Mouse (Mus musculus) spleen, adult 18-20 months (tissue): Measurements from ENCODE around the gene Pfkp.
A peak's percentile ranks its signal among the peaks of the same experiment; 100 is the strongest.

ENCODE experiments used
- DNase-seq, 2 experiments: peaks; one replicate each; pipeline ENCODE4 v3.0.0; 2022; ENCODE audit warnings: mixed read lengths in 2 of 2

Pfkp gene

GRCm38 (mm10) chr13:6648669-6649233, at the start of gene Pfkp:
Pfkp (minus strand) TSS chr13:6648777.
- DNase-seq: peak; percentile 80 to 94

GRCm38 (mm10) chr13:6690607-6691006, 42.0 kb upstream of the Pfkp start:
- no peak for DNase-seq

GRCm38 (mm10) chr13:6689962-6690361, 41.4 kb upstream of the Pfkp start:
- DNase-seq: peak; percentile 37 to 71

GRCm38 (mm10) chr13:6688790-6689433, 40.3 kb upstream of the Pfkp start:
- DNase-seq: peak in 1 of 2 experiments; percentile 31

- no peak for DNase-seq
Measured at GRCm38 (mm10) chr13:6666887-6667286, 18.3 kb upstream of the Pfkp start.

GRCm38 (mm10) chr13:6665506-6665905, 16.9 kb upstream of the Pfkp start:
- DNase-seq: no peak

- DNase-seq: no peak
Measured at GRCm38 (mm10) chr13:6664216-6664615, 15.6 kb upstream of the Pfkp start.

- no peak for DNase-seq
Measured at GRCm38 (mm10) chr13:6659314-6659713, 10.7 kb upstream of the Pfkp start.

GRCm38 (mm10) chr13:6657300-6657699, 8.7 kb upstream of the Pfkp start:
- DNase-seq: no peak

GRCm38 (mm10) chr13:6649542-6649941, 965 bp upstream of the Pfkp start:
- no peak for DNase-seq

GRCm38 (mm10) chr13:6647992-6648668, 447 bp downstream of the Pfkp start:
- no peak for DNase-seq

- peak; percentile 70 to 77 for DNase-seq
Measured at GRCm38 (mm10) chr13:6647067-6647991, 1.2 kb downstream of the Pfkp start.

GRCm38 (mm10) chr13:6646674-6647066, 1.9 kb downstream of the Pfkp start:
- DNase-seq: no peak

- no peak for DNase-seq
Measured at GRCm38 (mm10) chr13:6646266-6646665, 2.3 kb downstream of the Pfkp start.

- no peak for DNase-seq
Measured at GRCm38 (mm10) chr13:6643968-6644367, 4.6 kb downstream of the Pfkp start.

GRCm38 (mm10) chr13:6643026-6643425, 5.6 kb downstream of the Pfkp start:
- no peak for DNase-seq

GRCm38 (mm10) chr13:6642453-6642852, 6.1 kb downstream of the Pfkp start:
- no peak for DNase-seq

- no peak for DNase-seq
Measured at GRCm38 (mm10) chr13:6641497-6641896, 7.1 kb downstream of the Pfkp start.

GRCm38 (mm10) chr13:6639507-6640030, 9.0 kb downstream of the Pfkp start:
- no peak for DNase-seq

- no peak for DNase-seq
Measured at GRCm38 (mm10) chr13:6638976-6639375, 9.6 kb downstream of the Pfkp start.

GRCm38 (mm10) chr13:6638425-6638824, 10.2 kb downstream of the Pfkp start:
- no peak for DNase-seq

GRCm38 (mm10) chr13:6637534-6638124, 10.9 kb downstream of the Pfkp start:
- no peak for DNase-seq
